Mouse (Mus musculus): ENCODE measurements around the gene Selenbp1. TPM values are rescaled to one million over a fixed set of nuclear protein-coding genes. Genes with fewer than 3 reads are reported as not detected.
A peak's percentile ranks its signal among the peaks of the same experiment; 100 is the strongest.
"Not testable (repeated sequence)": the region's sequence is repeated elsewhere in the genome, so short reads cannot be mapped to it uniquely, and the experiment has no call there.

Selenbp1 gene
- total RNA-seq, 2 experiments from 2014 or later = 10.1 to 28.6 TPM

DNA sequence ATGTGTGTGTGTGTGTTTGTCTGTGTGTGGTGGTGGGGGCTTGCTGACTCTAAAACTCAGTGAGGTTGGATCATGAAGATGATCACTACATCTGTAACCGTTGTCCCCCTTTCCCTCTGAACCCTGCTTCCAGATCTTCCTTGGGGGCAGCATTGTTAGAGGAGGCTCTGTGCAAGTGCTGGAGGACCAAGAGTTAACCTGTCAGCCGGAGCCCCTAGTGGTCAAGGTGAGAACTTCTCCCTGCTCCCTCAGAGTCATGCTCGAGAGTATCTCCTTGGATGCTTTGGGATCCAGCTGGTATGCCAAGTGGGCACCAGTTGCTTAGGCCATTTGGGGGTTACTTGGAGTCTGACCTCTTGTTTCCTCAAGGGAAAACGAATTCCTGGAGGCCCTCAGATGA lies 10.8 kb downstream of the Selenbp1 start:
- peak; percentile 52 for TF ChIP-seq CTCF (IDR thresholded peaks at IDR 0.05)
- intact Hi-C loops (cut with DNase I); H3K27ac ChIP-seq; H3K4me3 ChIP-seq; DNase-seq: not testable (repeated sequence)

DNA sequence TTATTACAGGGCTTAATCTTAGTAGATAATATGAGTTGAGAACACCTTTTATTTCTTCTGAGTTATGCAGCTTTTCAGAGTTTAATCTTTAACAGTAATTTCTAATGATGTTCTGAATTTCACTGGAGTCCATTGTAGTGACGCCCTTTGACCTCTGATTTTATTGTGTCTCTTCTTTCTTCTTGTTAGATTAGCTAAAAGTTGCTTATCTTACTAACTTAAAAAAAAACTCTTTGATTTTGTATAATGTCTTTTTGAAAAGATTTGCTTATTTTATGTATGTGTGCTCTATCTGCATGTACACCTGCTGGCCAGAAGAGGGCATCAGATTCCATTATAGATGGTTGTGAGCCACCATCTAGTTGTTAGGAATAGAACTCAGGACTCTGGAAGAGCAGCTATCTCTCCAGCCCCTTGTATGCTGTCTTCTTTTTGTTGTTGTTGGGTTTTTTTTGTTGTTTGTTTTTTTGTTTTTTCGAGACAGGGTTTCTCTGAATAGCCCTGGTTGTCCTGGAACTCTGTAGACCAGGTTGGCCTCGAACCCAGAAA lies 15.3 kb downstream of the Selenbp1 start:
- no peak for DNase-seq
- Histone ChIP-seq H3K4me3 (no peak overlapping the region), H3K27ac (no peak overlapping the region)
- intact Hi-C loops (cut with DNase I) = loop anchor here (1.0 kb wide), 1 partner anchor 49 kb away; no protein-coding TSS in a partner anchor
- TF ChIP-seq CTCF (IDR thresholded peaks at IDR 0.05) = peak; percentile 90

DNA sequence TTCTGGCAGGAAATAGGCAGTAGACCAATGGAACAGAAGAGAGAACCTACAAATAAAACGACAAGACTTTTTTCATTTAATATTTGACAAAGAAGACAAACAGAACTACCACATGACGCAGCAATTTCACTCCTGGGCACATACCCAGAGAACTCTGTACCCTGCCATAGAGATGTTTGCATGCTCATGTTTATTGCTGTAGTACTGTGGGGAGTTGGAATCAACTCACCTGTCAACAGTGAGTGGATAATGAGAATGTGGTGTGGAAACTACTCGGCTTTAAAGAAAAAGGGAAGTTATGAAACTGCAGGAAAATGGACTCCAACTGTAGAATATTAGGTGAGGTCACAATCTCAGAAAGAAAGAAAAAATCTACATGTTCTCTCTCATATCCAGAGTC lies 16.8 kb downstream of the Selenbp1 start:
- TF ChIP-seq CTCF (IDR thresholded peaks at IDR 0.05) = no peak
- Histone ChIP-seq H3K4me3 (no peak overlapping the region), H3K27ac (no peak overlapping the region)
- intact Hi-C loops (cut with DNase I) = no loop called here
- DNase-seq = no peak

DNA sequence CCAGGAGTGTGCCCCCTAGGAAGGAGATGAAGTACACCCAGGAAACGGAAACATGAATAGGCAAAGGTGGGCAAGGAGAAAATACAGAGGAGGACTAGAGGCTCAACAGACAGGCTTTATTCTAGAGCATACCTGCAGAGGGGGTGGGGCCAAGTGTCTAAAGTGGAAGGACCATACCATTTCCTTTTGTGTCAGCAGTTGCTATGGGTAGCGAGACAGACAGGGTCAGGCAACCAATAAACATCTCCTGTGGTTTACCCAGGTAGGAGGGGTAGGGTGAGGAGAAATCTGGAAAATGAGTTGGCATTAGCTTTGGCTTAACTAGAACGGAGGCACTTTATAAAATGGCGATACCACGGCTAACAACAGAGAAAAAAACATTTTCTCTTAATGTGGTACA lies 19.9 kb downstream of the Selenbp1 start:
- peak overlapping the region; percentile 98 for H3K4me3 ChIP-seq
- H3K27ac ChIP-seq = no peak overlapping the region; the same call in 1 of the 2 replicates
- intact Hi-C loops (cut with DNase I) = no loop called here
- no peak for TF ChIP-seq CTCF (IDR thresholded peaks at IDR 0.05)
- DNase-seq = no peak

DNA sequence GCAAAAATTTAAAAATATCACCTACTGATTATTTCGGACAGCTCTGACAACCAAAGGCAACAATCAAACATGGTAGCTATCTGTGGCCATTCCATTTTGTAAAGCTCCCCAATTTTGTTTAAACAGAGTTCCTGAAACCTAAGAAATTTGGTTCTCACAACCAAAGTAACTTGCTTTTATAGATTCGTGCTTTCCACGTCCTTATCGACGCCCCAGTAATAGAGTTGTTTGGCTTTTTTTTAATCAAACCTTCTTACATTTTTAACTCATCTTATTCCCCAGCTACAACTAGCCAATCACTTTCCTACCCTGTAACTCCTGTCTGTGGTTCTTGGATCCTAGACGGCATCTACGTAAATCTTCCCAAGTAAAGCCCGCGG lies 20.5 kb downstream of the Selenbp1 start:
- intact Hi-C loops (cut with DNase I) = no loop called here
- peak overlapping the region; percentile 94 for H3K27ac ChIP-seq
- H3K4me3 ChIP-seq = peak overlapping the region; percentile 98
- DNase-seq = no peak
- TF ChIP-seq CTCF (IDR thresholded peaks at IDR 0.05) = no peak

DNA sequence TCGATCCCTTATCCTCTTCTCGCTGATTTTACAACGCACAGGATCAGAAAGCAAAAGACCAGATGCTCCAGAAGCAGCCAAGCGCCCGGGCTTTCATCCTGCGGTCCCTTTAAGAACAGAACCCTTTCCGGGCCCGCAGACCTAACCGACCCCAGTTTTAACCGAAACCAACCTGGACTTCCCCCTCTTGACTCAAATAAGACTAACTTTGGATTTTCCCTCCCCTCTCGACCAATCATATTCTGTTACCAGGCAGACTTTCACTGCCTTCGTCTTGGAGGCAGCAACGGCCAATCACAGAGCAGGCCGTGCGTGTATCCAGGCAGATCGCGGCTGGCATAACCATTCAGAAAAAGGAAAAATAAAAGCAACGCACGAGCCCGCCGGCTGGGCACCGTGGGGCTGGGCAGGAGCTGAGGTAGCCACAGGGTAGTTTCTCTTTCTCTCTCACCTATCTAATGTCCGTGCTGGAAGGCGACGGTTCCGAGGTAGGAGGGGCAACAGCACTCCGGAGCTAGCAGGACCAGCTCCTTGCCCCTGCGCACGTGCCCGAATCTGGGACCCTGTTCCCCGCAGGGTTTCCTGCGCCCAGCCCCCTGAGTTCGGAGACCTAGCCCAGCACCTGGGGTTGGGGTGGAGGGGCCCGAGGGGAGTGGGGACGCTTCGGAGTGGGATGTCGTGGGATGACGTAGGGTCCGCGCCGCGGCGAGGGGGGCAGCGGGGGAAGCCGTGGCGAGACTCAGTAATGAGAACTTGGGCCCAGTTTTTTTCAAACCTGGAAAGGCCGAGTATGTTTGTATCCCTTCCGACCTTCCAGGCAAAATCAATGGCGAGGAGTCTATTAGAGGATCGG lies 21.1 kb downstream of the Selenbp1 start, which contains the start of gene Rfx5:
Gene Rfx5, plus strand, starts transcription at position 312 of the 853 bp plus-strand sequence.
- intact Hi-C loops (cut with DNase I) = loop anchor here (2.0 kb wide), 1 partner anchor 21 kb away; the partner anchor contains the start of gene Pi4kb
- H3K4me3 ChIP-seq = peak within 1 kb of the TSS; percentile 98
- TF ChIP-seq CTCF (IDR thresholded peaks at IDR 0.05) = no peak
- H3K27ac ChIP-seq = peak within 1 kb of the TSS; percentile 94
- DNase-seq = peak; percentile 92

DNA sequence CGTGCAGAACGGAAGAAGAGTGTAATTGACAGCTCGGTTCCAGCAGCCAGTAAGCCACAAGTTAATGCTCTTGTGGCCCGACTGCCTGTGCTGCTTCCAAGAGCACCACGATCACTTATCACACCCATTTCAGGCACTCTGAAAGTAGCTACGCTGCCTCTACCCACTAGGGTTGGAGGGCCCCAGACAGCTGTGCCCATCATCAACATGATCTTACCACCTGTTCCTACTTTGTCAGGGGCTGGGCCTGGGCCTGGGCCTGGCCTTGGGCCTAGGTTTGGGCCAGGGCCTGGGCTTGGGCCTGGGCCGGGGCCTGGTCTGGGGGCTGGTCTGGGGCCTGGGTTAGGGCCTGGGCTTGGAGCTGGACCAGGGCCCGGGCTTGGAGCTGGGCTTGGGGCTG lies 25.4 kb downstream of the Selenbp1 start:
- intact Hi-C loops (cut with DNase I) = no loop called here
- no peak for TF ChIP-seq CTCF (IDR thresholded peaks at IDR 0.05)
- no peak for DNase-seq
- H3K4me3 ChIP-seq = no peak overlapping the region
- H3K27ac ChIP-seq = 0 out of 2 replicates have a peak overlapping the region, but pooled peaks have one; percentile 28

DNA sequence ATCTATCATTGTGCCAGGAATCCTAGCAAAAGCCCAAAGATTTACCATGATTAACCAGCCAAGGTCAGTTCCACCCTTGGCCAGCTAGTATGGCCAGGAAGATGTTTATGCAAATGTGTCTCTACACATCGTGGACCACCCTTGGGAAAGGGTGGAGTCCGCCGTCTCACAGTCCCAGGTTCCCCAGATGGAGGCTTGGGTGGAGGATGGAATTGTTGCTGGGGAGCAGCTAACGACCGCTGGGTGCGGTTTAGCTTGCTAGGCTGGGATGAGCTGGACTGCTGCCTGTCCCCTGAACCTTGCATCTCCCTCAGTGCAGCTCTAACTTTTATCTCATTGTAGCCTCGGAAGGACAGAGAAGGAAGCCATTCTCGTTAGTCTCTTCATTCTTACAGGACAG lies 27.0 kb downstream of the Selenbp1 start:
- H3K27ac ChIP-seq = peak overlapping the region; percentile 46; the same call in 1 of the 2 replicates
- intact Hi-C loops (cut with DNase I) = no loop called here
- no peak overlapping the region for H3K4me3 ChIP-seq
- no peak for TF ChIP-seq CTCF (IDR thresholded peaks at IDR 0.05)
- DNase-seq = peak; percentile 53

DNA sequence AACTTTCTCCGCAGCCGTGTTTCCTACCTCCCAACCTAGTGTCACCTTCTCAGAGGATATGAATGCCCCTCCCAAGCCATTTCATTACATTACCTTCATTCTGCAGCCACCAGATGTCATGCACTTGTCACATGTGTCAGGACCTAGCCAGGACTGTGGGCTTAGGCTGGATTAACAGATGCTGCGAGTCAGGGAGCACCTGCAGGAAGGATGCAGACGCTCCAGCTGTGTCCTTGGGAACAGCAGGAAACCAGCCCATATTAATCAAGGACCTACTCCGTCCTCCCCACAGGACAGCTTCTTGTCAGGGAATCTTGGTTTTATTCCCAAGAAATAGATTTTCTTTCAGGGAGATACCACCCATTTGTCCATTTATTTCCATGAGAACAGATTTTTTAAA lies 27.5 kb downstream of the Selenbp1 start:
- Histone ChIP-seq H3K27ac (0 out of 2 replicates have a peak overlapping the region, but pooled peaks have one; percentile 46), H3K4me3 (no peak overlapping the region)
- TF ChIP-seq CTCF (IDR thresholded peaks at IDR 0.05) = no peak
- intact Hi-C loops (cut with DNase I) = no loop called here
- no peak for DNase-seq

DNA sequence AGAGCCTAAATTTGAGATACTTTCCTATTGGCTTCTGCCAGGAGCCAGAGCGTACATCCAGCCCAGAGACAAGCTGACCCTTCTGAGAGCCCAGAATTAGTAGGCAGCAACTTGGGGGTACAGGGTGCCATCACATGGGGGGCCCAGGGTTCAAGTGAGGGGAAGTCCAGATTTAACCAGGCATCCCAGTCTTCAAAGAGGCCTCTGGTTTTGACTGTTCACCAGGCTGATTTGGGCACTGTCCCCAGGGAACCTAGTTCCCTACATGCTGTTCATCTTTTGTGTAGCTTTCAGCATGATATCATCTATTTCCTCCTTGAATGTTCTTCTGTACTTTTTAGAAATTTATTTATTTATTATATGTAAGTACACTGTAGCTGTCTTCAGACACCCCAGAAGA lies 32.1 kb downstream of the Selenbp1 start:
- Histone ChIP-seq H3K4me3 (no peak overlapping the region), H3K27ac (no peak overlapping the region)
- TF ChIP-seq CTCF (IDR thresholded peaks at IDR 0.05) = no peak
- intact Hi-C loops (cut with DNase I) = no loop called here
- DNase-seq = no peak

DNA sequence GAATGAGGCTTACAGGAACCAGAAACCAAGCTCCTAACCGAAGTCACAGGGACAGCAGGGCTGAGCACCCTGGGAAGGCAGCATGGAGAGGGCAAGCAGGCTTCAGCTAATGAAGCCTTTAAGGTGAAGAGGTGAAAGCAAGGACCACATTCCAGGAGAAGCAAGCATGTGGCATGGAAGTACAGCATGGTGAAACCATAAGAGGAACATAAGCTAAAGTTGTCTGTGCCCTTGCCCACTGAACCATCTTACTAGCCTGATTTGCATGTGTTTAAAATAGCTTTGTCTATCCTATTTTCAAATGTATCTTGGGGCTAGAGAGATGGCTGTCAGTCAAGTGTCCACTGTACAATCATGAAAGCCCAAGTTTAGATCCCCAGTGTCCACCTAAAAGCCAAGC lies 33.0 kb downstream of the Selenbp1 start:
- no peak for TF ChIP-seq CTCF (IDR thresholded peaks at IDR 0.05)
- Histone ChIP-seq H3K4me3 (no peak overlapping the region), H3K27ac (no peak overlapping the region)
- intact Hi-C loops (cut with DNase I) = no loop called here
- no peak for DNase-seq

DNA sequence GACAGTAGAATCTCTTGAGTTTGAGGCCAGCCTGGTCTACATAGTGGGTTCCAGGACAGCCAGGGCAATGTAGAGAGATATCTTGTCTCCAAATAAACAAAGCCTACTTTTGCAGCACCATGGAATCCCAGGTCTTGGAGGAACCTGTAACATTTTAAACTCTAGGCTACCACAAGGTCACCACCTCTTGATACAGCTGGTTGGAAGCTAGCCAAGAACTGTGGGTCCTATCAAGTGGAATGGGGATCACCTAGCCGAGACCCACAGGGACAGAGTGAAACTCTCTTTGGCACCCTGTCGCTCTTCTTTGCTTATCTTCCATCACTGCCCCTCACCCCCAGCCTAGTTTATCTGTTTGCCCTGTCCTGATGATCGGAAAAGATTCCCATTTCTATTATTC lies 39.7 kb downstream of the Selenbp1 start:
- no peak overlapping the region for H3K4me3 ChIP-seq
- no peak for TF ChIP-seq CTCF (IDR thresholded peaks at IDR 0.05)
- no peak overlapping the region for H3K27ac ChIP-seq
- DNase-seq = no peak
- intact Hi-C loops (cut with DNase I) = no loop called here

DNA sequence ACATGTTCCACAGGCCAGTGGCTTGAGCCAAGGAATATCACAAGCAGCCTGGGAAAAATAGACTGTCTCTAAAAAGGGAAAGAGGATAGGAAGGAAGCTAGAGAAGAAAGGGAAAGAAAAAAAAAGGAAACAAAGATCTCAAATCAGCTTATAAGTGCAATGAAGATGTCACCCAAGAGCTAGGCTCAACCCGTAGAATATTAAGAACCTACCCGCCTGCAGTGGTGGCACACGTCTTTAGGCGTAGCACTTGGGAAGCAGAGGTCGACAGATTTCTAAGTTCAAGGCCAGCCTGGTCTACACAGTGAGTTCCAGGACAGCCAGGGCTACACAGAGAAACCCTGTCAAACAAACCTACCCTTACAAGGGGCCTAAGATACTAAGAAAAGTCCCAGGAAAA lies 40.8 kb downstream of the Selenbp1 start:
- no peak for DNase-seq
- Histone ChIP-seq H3K4me3 (peak overlapping the region; percentile 85), H3K27ac (no peak overlapping the region; the same call in 1 of the 2 replicates)
- intact Hi-C loops (cut with DNase I) = loop anchor here (2.0 kb wide), 1 partner anchor 19 kb away; the partner anchor contains the start of gene Rfx5
- no peak for TF ChIP-seq CTCF (IDR thresholded peaks at IDR 0.05)
